Mouse (Mus musculus): Measurements from ENCODE around the gene Tbc1d5.

Gene Tbc1d5

DNA sequence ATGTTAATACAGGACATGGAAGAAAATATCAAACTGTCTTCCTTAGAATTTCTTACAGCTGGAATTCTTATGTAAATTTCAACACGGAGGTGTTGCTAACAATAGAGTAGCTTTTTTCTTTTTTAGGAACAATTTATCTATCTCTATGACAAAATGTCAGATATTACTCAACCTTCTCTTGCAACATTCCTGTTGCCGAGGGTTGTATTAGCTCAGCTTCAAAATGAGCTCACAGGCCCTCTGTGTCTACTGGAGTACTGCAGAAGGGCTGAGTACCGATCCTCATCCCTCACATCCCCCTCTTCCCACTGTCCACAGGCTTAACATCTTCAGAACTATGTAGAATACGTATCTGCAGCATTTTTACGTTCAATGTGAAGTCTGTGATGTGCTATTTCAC, 302.7 kb downstream of the Tbc1d5 start:
- DNase-seq (ENCODE audit: low read depth, low spot score) = no peak

DNA sequence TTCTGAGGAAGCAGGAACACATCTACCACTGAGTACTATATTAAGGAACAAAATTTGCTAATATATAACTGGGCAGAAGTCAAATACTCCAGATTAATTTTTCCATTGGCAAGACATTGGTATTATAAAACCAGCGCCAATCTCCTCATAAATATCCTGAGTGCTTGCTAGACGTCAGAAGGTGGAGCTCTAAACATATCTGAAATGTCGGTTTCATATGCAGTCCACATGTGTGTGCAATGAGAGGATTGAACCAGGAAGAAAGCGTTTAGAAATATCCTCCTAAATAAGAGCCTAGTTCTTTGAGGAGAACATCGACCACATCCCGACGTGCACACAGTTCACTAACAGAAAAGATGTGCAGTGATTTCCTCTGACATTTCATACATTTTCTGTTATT, 305.1 kb downstream of the Tbc1d5 start:
- peak; percentile 34 for DNase-seq (ENCODE audit: low read depth, low spot score)

DNA sequence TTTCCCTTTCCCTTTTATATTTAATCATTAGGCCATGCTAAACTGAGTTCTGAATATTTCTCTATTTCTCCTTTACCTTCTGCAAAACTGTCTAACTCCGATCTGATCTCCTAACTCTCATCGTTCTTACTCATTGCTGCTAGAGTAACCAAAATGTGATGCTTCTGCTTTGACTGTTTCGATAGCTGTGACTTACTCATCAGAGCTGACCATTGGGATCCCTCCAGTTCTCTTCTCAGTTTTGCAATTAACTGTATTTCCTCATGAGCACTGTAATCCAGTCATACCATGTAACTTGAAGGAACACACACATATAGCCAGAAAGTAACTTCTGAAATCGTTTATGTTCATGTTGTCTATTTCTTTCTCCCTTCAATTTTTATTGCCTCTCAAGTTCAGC, 306.6 kb downstream of the Tbc1d5 start:
- no peak for DNase-seq (ENCODE audit: low read depth, low spot score)

DNA sequence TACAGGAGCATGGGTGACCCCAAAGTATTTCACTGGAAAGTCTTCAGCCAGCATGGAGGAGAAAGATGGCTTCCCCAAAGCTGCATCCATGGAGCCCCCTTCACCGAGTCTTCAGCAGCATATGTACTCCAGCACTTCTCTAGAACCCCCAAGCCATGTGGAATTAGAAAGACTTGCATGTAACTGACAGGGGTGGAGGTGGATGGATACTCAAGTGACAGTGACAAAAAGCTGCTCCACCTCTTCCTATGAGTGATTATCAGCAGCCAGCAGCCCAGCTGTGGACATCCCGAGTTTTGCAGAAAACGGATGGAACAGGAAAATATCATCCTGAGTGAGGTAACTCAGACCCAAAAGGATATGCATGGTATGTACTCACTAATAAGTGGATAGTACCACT, 311.9 kb downstream of the Tbc1d5 start:
- no peak for DNase-seq (ENCODE audit: low read depth, low spot score)

DNA sequence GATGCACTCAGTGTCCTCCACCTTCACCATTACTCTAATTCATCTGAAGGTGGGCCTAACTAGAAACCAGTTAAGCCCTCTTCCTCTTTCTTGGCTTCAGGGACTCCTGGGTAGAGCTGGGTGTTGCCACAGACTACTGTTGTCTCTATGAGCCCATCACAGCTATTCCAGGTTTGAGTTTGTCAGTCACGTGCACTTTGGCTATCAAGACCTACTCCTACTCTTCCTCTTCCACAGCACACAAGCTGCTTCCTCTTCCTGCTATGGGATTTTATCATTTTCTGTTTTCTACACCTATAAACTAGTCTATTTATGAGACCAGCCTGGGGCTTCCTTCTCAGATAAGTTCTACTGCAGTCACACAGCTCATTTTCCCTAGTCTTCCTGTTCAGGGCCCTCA, 314.4 kb downstream of the Tbc1d5 start:
- no peak for DNase-seq (ENCODE audit: low read depth, low spot score)

DNA sequence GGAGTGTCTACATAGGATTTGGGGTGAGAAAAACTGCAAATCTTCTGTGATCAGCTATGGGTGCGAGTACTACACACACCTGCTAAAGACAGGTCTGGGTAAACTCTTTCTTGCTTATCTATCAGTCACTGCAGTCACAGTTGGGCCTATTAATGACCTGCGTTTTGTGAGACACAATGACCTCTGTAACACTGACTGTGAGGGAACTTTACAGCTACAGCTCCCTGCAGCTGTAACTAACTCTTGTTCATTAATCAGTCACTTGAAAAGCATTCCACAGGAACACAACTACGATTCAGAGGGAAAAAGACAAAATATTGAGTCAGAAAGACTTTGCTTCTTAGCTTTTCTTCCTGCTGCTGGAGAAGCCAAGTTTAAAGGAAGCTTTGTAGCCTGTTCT, 325.9 kb downstream of the Tbc1d5 start:
- peak; percentile 40 for DNase-seq (ENCODE audit: low read depth, low spot score)

DNA sequence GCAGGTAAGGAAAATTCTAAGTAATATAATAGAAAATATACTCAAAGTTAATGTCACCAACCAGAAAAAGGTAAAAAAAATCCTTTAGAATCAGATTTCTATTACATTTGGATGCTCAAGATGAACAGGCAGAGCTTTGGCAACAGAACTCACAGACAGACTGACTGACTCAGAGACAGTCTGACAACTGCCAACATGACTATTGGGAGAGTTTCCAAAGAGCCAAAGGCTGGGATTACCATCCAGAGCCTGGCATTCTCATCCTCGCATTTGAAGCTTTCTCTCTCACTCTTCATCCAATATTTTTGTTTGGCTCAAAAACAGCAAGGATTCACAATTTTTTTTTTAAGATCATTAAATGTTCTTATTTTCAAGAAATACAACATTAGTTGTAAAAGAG, 327.8 kb downstream of the Tbc1d5 start:
- DNase-seq (ENCODE audit: low read depth, low spot score) = no peak

DNA sequence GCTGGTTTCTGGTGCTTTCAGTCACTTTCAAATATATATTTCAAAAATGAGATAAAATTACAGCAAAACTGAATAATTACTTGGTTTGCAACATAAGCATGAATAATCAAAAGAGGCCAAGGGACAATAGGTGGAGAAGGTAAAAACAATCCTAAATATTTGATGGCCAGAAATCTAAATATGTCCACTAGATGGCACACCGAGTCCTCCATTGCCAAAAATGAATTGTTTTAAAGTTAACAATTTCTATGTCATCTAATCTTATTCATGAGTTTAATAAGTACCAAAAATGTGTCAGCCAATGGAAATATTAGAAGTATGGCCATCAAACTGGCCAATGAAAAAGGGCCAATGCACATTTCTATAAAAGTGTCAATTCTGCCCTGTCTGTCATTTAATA, 365.1 kb downstream of the Tbc1d5 start:
- no peak for DNase-seq (ENCODE audit: low read depth, low spot score)

DNA sequence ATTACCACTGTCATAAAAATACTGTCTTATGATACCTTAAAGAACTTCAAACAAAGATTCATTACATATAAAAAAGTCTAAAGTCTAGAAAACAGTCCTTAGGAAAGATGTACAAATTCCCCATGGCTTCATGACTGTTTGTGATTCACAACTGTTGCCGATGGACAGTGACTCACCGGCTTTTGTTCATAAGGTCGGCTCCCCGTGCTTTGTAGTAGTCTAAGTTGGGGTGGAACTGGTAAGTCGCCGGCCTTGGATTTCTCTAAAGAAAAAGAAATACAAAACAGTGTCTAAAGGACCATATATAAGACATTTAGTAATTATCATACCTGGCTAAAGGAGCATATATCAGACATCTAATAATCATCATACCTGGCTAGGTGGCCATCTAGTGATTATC, 365.6 kb downstream of the Tbc1d5 start:
- DNase-seq (ENCODE audit: low read depth, low spot score) = no peak

DNA sequence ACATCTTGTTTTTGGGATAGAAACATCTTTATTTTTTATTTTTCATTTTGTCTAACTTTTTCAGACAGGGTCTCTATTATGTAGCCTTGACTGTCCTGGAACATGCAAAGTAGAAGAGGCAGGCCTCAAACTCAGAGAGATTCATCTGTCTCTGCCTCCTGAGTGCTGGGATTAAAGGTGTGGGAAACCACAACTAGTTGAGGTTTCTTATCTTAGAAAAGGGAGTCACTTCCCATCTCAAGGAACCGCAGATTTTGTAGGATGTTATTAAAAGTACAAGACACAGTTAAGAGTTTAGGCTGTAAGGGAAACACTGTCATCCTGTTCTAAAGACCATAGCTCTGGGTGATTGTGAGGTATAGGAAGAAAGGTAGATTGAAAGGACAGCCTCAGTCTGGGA, 373.5 kb downstream of the Tbc1d5 start:
- no peak for DNase-seq (ENCODE audit: low read depth, low spot score)

DNA sequence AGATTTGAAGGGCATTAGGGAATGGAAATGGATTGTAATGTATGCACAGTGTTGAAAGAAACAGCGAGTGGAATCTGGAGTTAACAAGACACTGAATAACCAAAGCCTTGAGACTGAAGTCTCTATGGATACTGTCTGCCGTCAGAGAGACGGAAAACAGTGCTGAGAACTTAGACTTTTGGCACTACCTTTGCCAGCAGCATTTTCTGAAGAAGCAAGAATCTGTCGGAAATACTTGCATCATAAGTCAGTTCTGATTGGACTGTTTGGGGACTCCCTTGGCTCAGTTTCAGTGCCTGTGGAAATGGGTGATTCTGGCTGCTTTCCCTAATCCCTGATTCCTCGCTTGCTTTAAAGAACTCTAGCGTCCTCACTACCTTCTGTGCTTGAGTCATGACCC, 375.9 kb downstream of the Tbc1d5 start:
- no peak for DNase-seq (ENCODE audit: low read depth, low spot score)

DNA sequence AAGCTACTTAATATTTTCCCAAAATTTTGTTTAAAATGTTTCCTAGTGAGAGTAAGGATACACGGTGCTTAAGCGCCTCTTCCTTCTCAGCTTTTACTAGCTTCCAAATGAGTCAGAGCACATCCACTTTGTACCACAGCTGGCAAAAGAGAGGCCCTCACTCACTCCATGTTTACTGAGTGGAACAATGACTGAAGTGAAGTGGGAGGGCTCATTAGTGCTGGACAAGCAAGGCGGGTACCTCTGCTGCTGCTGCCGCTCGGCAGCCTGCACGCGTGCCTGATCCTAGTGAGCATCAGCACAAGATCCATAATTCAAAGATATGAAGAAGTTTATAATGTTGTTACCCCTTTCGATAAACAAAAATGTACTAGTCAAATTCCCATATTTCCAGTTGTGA, 376.8 kb downstream of the Tbc1d5 start:
- DNase-seq (ENCODE audit: low read depth, low spot score) = no peak

DNA sequence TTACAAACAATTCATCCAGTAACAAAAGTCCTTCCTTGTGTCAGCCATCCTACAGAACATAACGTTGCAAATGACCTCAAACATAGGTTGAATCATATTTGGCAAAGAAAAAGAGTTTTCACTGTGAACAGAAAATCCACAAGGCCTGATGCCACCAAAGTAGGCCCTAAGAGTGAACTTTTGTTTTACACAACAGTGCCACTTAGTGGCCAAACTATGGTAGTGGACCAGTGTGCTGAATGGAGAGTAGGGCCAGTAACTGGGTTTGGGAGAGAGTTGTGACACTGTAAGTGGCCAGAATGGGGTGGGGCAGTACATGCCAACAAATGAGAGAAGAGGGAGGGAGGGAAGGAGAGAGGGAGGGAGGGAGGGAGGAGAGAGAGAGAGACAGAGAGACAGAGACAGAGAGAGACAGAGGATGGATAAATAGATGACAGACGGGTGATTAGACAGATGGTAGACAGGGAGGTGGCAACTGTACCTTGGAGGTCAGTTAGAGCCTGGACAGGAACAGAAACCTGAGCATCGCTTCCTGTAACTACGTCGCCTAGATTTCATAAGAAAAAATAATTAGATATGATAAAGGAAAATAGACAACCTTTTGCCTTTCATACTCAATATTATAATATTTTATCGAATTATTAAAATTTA, 383.6 kb downstream of the Tbc1d5 start:
- peak; percentile 81 for DNase-seq (ENCODE audit: low read depth, low spot score)

DNA sequence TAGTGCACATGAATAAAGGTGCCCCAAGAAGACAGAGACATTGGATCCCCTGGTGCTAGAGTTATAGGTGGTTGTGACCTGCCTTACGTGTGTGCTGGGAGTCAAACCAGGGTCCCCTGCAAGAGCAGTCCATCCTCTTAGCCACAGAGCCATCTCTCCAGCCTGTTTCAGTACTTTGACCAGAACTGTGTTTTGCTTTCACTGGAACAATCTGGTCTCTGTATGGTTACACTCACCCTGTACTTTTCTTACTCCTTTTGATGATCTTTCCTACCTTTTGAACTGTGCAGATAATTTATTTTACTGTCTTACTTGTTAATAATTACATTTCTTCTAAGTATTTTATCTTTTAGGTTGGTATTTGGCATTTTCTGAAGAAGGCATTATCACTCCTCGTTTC, 387.5 kb downstream of the Tbc1d5 start:
- DNase-seq (ENCODE audit: low read depth, low spot score) = no peak

DNA sequence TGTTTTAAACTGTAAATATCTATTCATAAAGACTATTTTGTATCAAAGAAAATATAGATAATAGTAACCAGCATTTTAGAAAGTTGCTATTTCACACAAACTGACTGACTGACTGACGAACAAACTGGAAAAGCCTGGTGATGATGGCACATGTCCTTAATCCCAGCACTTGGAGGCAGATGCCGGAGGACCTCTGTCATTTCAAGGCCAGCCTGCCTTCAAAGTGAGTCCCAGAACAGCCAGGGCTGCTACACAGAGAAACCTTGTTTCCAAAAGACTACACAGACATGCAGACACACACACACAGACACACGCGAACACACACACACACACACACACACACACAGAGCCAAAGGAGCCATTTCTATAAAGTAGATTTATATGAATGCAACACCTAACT, 390.3 kb downstream of the Tbc1d5 start:
- DNase-seq (ENCODE audit: low read depth, low spot score) = no peak

DNA sequence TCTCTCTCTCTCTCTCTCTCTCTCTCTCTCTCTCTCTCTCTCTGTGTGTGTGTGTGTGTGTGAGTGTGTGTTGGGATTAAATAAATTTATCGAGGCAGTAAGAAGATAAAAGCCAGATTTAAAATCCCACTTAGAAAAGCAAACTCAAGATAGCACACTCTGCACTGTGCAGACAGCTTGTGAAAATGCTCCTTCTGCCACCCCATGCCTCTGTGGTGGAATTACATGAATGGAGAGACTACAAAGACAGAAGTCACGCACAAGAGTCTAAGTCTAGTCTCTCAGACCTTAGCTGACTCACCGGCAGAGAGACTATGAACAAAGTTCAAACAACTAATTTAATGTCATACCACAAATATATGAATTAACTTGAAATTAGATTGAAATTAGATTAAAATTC, 403.9 kb downstream of the Tbc1d5 start:
- DNase-seq (ENCODE audit: low read depth, low spot score) = no peak

DNA sequence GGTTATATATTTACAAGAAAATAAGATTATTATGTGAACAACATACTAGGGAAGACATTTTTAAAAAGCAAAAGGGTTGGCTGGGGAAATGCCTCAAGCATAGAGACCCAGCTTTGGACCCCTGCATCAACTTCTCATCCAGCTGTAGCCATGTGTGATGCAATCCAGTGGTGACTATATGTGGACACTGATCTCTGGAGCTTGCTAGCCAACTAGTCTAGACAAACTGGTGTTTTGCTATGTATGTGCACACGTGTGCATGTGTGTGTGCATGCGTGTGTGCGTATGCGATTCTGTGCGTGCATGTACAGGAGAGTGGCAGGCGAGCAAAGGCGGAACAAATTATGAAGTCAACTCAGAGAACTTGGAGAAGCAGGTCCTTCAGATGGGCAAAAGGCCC, 414.8 kb downstream of the Tbc1d5 start:
- DNase-seq (ENCODE audit: low read depth, low spot score) = no peak

DNA sequence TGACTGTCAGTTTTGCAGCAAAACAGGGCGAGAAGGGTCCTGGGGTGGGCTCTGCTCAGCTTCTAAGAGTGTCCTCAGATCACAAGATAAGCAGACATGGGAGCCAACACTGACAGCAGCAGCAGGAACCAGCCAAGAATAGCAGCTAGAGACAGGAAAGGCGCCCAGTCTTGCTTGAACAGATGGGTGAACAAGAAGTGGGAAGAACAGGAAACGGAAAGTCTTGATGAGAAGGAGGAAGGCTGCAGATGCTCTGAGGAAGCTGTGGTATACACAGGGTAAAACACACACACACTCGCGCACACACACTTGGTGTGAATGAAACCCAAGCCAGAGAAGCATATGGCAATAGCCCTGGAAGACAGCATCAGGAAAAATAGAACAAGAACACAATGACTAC, 415.7 kb downstream of the Tbc1d5 start:
- DNase-seq (ENCODE audit: low read depth, low spot score) = no peak

DNA sequence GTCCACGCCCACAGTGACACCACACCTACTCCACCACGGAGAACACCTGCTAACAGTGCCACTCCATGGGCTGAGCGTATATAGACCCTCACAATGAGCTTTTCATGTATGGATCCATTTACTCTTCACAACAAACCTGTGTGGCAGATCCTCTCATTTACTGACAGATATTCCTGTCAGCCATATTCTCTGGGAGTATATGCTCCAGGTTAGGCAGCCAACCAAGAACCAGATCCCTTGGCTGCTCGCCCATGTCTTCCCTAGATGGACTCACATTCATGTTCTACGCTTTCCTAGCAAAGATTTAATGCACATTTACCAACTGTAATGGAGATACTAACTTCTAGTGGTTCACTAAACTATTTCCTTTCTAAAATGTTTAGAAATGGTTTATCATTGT, 416.9 kb downstream of the Tbc1d5 start:
- no peak for DNase-seq (ENCODE audit: low read depth, low spot score)

DNA sequence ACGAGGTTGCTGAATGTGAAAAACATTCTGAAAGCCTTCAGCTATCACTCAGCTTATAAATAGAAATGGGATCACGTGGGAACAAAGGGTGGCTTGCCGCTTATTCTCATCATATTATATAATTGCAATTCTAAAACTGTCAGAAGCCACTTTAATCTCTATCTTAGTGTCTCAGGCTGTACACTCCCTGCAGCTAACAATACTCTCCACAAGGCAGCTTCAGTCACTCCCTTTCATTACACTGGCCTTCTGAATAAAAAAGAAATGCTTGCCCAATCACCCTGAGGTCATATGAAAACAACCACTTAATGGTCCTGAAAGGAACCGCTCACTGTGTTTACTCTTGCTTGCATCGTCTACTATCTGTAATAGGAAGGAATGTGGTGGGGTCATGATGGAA, 418.1 kb downstream of the Tbc1d5 start:
- DNase-seq (ENCODE audit: low read depth, low spot score) = no peak

DNA sequence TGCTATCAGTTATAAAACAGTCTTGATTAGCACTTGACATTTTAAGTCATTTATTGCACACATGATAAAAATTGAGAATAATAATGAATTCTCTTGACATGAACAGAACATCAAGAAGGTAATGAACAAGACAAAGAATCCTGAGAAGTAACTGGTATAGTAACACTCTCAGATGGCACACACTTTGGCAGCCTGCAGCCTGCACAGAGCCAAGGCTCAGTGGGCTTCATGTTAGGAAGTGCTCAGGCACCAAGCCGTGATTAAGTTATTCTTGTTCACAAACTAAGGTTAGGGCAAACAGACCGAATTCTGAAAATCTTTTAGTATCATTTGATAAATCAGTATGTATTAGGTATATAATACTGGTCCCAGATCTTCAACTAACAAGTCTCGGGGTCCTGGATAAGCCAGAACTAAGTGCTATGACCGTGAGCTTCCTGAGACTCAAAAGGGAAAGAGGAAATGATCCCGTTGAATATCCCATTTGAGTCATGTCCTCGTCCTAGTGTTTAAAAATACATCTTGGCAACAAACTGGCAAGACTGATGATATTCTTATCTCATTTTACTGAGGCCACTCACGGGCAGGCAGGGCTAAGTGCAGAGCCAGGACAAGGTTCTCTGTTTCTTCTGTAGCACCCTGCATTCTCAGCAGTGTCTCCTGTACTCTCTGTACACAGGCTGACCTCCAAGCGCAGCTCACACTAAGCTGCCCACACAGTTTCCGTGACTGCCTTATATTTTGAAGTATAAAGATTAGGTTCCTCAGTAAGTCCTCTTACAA, 425.6 kb downstream of the Tbc1d5 start:
- no peak for DNase-seq (ENCODE audit: low read depth, low spot score)

DNA sequence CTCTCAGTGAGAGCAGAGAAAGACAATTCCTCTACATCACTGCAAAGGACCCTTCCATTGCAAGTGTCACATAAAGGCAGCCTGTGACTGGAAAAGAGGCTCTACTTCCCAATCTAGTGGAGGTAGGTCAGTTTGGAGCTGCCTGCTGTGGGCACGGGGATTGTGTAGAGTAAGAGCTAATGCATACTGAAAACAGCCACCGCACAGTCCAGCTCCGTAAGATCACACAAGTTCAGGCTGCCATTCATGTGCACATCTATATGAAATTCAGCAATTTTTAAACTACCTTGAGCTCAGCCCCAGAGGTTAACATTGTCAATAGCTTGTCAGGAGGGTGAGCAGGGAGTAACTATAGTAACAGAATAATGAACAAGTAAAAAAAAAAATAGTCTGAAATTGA, 426.4 kb downstream of the Tbc1d5 start:
- DNase-seq (ENCODE audit: low read depth, low spot score) = no peak

DNA sequence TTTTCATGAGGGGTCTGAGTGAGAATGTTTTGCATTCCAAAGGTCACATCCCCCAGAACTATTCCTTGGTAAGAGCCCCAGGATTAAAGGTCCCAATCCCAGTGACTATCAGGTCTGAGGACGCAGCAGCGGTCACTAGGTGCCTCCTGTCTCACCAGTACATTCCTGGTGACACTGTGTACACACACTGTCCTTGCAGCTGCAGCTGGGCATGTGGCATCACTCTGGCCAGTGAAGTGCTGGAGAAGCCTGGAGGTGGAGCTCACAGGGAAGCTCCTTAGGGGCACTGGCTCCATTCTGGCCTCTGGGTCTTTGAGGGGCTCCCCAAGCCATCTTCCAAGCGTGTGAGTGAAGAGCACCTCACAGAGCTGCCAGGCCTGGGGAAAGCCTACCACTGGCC, 427.2 kb downstream of the Tbc1d5 start:
- no peak for DNase-seq (ENCODE audit: low read depth, low spot score)

DNA sequence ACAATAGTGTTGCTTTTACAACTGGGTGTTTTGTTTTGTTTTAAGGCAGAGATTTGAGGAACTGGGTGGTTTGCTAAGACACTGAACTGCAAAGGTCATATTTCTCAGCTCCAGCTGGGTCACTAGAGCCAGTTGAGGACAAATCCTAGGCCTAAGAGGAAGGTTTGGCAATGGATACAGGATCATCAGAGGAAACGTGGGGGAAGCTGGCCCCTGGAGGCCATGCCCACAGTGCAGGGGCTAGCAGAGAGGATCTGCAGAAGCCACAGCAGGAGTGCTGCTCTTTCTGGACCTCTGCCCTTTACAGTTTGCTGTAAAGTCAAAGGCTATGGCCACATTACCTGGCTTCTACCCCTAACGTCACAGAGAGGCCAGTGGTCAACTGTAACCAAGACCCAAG, 428.3 kb downstream of the Tbc1d5 start:
- DNase-seq (ENCODE audit: low read depth, low spot score) = no peak

Measured in forelimb bud, embryonic 11.5 days (tissue).